Mouse (Mus musculus) small intestine, adult 2 months (tissue): Measurements from ENCODE around the gene Gm20441.

Experiments
- CTCF ChIP-seq: fragments of 200-500 bp; IDR thresholded peaks from 2 replicates; pipeline ENCODE4 v1.5.1; 2012; ENCODE audit warnings: low read depth, mild to moderate bottlenecking, control low read depth, inconsistent platforms, low read length, moderate library complexity, mixed read lengths; ENCODE audit not compliant: insufficient replicate concordance, insufficient read length; ENCODE audit errors: extremely low read depth
- POLR2A ChIP-seq: fragments of 200-500 bp; IDR thresholded peaks from 2 replicates; pipeline ENCODE4 v1.6.1; 2012; ENCODE audit warnings: low read depth, mild to moderate bottlenecking, control low read depth, inconsistent platforms, low read length, moderate library complexity

- TF ChIP-seq POLR2A, result no peak
- no peak for TF ChIP-seq CTCF
These were observed 14.1 kb upstream of the Gm20441 start for GRCm38 (mm10) chr10:75794880-75795279.
